Mouse (Mus musculus) C2C12 (cell line): Measurements from ENCODE around the gene Naaladl2. TPM values are rescaled to one million over a fixed set of nuclear protein-coding genes. Genes with fewer than 3 reads are reported as not detected.

Experiments
- H3K27me3 ChIP-seq: one replicate; pipeline ENCODE4 v1.6.1; 2011; ENCODE audit not compliant: control insufficient read depth, insufficient read depth, insufficient read length
- H3K36me3 ChIP-seq: one replicate; pipeline ENCODE4 v1.6.1; 2011; ENCODE audit not compliant: control insufficient read depth, insufficient read depth
- H3K4me3 ChIP-seq: one replicate; pipeline ENCODE4 v1.5.1; 2011; ENCODE audit warnings: mild to moderate bottlenecking, control low read depth; ENCODE audit not compliant: poor library complexity, insufficient read depth, severe bottlenecking
- H3K79me2 ChIP-seq: one replicate; pipeline ENCODE4 v1.6.1; 2011; ENCODE audit not compliant: control insufficient read depth, insufficient read depth
- H3K79me3 ChIP-seq: one replicate; pipeline ENCODE4 v1.6.1; 2011; ENCODE audit warnings: low read depth, control low read depth
- H3ac ChIP-seq: one replicate; pipeline ENCODE3; 2011; ENCODE audit warnings: low read depth; ENCODE audit not compliant: control insufficient read depth, insufficient read length
- CEBPB ChIP-seq: IDR thresholded peaks from one replicate; pipeline ENCODE4 v1.6.1; 2011; ENCODE audit warnings: low read depth, mild to moderate bottlenecking, control low read depth, moderate library complexity
- CTCF ChIP-seq: IDR thresholded peaks from one replicate; pipeline ENCODE4 v1.5.1; 2011; ENCODE audit not compliant: control insufficient read depth, insufficient read depth, insufficient read length
- FOSL1 ChIP-seq: IDR thresholded peaks from one replicate; pipeline ENCODE4 v1.8.0; 2011; ENCODE audit warnings: mild to moderate bottlenecking, low read length; ENCODE audit not compliant: poor library complexity, insufficient read depth, severe bottlenecking
- MAX ChIP-seq: IDR thresholded peaks from one replicate; pipeline ENCODE4 v1.6.1; 2011; ENCODE audit warnings: mild to moderate bottlenecking, control low read depth
- MYOD1 ChIP-seq: IDR thresholded peaks from one replicate; pipeline ENCODE4 v1.6.1; 2011; ENCODE audit warnings: low read depth; ENCODE audit not compliant: control insufficient read depth, insufficient read length
- MYOG ChIP-seq: IDR thresholded peaks from one replicate; pipeline ENCODE4 v1.6.1; 2011; ENCODE audit not compliant: control insufficient read depth, insufficient read length; ENCODE audit errors: extremely low read depth
- USF1 ChIP-seq: IDR thresholded peaks from one replicate; pipeline ENCODE4 v1.6.1; 2011; ENCODE audit warnings: low read depth, mild to moderate bottlenecking, control low read depth, moderate library complexity
- polyA plus RNA-seq: library from polyadenylated mRNA; unstranded; fragments of >200 nt; fragmentation: generic; extraction: Trizol; gene quantifications from one replicate; pipeline ENCODE4 v1.2.1, GENCODE M21; 2012; ENCODE audit warnings: missing spikeins

Gene Naaladl2
- polyA plus RNA-seq, 1 experiment: not detected

DNA sequence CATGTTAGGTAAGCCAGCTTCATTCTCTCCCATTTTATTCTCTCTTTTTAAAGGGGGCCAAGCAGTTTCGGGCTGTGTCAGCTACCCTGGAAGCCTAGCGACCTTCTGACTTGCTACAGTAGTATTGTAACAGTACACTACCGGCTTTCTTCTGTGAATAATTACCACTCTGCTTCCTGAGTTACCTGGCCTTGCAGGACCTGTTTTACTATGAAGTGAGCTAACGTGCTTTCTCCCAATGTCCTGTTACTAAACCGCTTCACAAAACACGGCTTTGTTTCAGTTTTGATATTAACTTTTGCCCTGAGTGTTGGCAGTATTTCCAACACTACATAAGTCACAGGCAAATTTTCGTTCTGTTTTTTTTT, 360.6 kb downstream of the Naaladl2 start:
- H3K36me3 ChIP-seq: no peaks in the 10 kb centered on the region

DNA sequence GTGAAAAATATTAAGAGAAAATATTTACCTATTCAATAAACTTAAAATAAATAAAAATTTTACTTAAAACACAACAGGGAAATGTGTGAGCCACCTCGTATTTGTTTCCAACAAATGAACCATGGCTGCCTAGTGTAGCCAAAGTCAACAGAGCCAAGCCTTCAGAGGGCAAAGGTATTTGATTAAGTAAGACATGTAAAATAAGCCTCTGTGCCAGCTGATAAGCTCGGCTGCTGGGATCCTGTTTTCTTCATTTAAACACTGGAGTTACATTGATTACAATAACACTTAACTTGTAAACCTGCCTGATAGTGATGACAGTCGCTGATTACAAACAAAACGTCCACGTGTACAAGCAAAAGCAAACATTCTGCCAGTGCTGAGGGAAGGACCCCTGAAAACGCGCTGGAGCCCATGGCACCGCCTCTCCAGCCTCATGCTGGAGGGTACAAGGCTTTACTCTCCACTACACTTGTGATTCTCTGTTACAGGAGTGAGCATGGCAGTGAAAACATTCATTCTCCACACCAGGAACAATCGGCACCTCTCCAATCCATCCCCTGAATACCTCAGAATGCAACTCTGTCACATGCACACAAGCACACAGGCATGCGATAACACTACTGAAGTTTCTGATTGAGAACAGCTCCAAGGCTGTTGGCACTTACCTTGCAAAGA, 361.1 kb downstream of the Naaladl2 start:
- Histone ChIP-seq H3K4me3 (no peak overlapping the region), H3K36me3 (no peaks in the 10 kb centered on the region), H3K79me2 (no peaks in the 10 kb centered on the region), H3K79me3 (no peaks in the 10 kb centered on the region), H3K27me3 (no peaks in the 10 kb centered on the region), H3ac (no peak overlapping the region)
- TF ChIP-seq MAX: no peak
- TF ChIP-seq USF1: no peak
- TF ChIP-seq MYOG: no peak
- no peak for TF ChIP-seq CTCF
- TF ChIP-seq FOSL1: no peak
- no peak for TF ChIP-seq CEBPB
- no peak for TF ChIP-seq MYOD1

More for the DNA sequence above, 360.6 kb downstream of the Naaladl2 start:
- no peaks in the 10 kb centered on the region for H3K27me3 ChIP-seq
- TF ChIP-seq CEBPB (no peak), CTCF (no peak), FOSL1 (no peak), MYOD1 (no peak), USF1 (no peak), MAX (no peak), MYOG (no peak)
- H3ac ChIP-seq: no peak overlapping the region
- H3K4me3 ChIP-seq: no peak overlapping the region
- no peaks in the 10 kb centered on the region for H3K79me3 ChIP-seq
- H3K79me2 ChIP-seq: no peaks in the 10 kb centered on the region

DNA sequence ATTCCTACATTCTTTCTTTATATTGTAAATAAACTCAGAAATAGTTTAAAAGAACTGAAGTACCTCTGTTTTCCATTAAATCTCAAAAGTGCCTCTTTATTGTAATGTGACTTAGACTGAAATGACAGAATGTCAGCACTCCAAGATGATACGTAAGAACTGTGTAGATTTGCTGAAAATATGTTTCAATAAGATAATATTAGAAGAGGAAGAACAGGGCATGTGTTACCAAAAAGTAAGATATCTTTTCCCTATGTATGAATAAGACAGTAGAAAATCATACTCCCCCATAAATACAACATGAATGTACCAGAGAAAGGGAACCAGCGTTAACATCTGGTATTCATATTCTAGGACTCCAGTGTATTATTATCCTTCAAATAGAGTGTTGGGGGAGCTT, 362.4 kb downstream of the Naaladl2 start:
- Histone ChIP-seq H3K79me3 (no peaks in the 10 kb centered on the region), H3K27me3 (no peaks in the 10 kb centered on the region), H3ac (no peak overlapping the region), H3K79me2 (no peaks in the 10 kb centered on the region), H3K36me3 (no peaks in the 10 kb centered on the region), H3K4me3 (no peak overlapping the region)
- TF ChIP-seq USF1 (no peak), CEBPB (no peak), MYOG (no peak)

DNA sequence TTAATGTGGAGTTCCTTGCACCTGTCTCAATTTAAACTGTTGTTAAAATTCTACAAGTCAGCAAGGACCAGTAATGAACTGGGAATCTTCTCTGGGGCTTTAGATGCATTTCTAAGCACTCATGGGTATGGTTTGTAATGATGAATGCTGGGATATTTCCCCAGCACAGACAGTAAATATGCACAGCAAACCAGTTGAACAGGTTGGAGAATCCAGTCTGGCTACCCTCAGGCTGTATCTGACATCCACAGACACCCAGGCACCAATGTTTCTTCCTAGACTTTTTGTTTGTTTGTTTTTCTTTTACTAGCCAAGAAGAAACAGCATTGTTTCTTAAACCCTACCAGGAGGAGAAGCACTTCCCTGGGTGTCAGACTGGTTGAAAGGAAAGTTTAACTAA, 365.6 kb downstream of the Naaladl2 start:
- TF ChIP-seq CTCF (no peak), MAX (no peak), MYOG (no peak), USF1 (no peak), CEBPB (no peak), FOSL1 (no peak), MYOD1 (no peak)
- Histone ChIP-seq H3K36me3 (no peaks in the 10 kb centered on the region), H3K27me3 (no peaks in the 10 kb centered on the region), H3K79me2 (no peaks in the 10 kb centered on the region), H3K4me3 (no peak overlapping the region), H3ac (no peak overlapping the region), H3K79me3 (no peaks in the 10 kb centered on the region)

DNA sequence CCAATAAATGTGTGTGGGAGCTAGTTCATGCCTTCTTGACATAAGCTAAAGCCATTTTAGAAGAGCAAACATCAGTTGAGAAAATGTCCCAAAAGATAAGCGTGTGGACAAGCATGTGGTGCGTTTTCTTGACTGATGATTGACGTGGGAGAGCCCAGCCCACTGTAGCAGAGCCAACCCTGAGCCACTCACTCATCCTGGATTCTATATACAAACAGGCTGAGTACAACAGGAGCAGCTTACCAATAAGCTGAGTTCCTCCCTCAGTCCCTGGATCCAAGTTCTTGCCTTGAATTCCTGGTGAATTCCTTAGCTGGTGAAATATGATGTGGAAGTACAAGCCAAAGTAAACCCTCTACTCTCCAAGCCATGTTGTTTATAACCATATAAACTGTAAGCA, 395.0 kb downstream of the Naaladl2 start:
- Histone ChIP-seq H3ac (no peak overlapping the region), H3K4me3 (no peak overlapping the region), H3K79me2 (no peaks in the 10 kb centered on the region), H3K27me3 (no peaks in the 10 kb centered on the region), H3K36me3 (no peaks in the 10 kb centered on the region), H3K79me3 (no peaks in the 10 kb centered on the region)
- no peak for TF ChIP-seq USF1
- TF ChIP-seq CTCF: no peak
- no peak for TF ChIP-seq MYOD1
- TF ChIP-seq CEBPB: no peak
- TF ChIP-seq FOSL1: no peak
- no peak for TF ChIP-seq MYOG
- TF ChIP-seq MAX: no peak
